In the genomic region with DNA sequence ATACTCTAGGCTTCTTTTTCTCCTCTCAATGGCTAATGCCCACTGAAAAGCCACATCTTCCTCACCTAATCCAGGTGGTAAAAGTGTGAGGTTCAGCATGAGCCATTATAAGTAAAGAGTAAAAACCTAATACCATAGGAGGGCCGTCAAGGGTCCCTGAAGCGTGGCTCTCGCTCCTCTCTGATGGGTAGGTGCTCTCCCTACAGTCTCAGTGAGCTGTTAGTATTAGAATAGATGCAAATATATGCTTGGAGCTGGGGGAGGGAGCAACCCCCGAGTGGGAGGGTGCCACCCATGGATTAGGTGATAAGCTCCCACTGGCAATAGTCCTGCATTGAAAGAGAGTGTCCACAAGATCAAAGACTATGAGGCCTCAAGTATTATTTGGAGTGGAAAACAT, we compare ENCODE assay signal across 17 mouse cellular contexts.
A peak's percentile ranks its signal among the peaks of the same experiment; 100 is the strongest.
DNase-seq lines count a peak whose midpoint lies in the region; ATAC-seq lines count a peak whose summit lies in the region.
"Had no signal": no experiment of that assay in that cellular context is flagged by ENCODE, and none has a peak within 500 bp of the region (broad histone marks: within the 10 kb centered on the region; RNA-seq: fewer than 3 reads in every experiment).

No protein-coding gene starts in this region.

- no peaks in the 10 kb centered on the region for H3K9me3 ChIP-seq in heart, embryonic 13.5 days
- no peaks in the 10 kb centered on the region for H3K9me3 ChIP-seq in midbrain, embryonic 11.5 days (ENCODE audit: control insufficient read depth, low read length)
- no peaks in the 10 kb centered on the region for H3K9me3 ChIP-seq in midbrain, embryonic 16.5 days (replicated peaks; ENCODE audit: control insufficient read depth, low read length, poor library complexity, severe bottlenecking)
- H3K9me3 ChIP-seq in forebrain, embryonic 14.5 days (replicated peaks; ENCODE audit: control insufficient read depth, low read length), result no peaks in the 10 kb centered on the region
- H3K9me3 ChIP-seq in midbrain, embryonic 14.5 days (ENCODE audit: control insufficient read depth, low read length), result no peaks in the 10 kb centered on the region
- H3K9me3 ChIP-seq: intestine, embryonic 15.5 days had no signal

- no peak for DNase-seq in heart, adult 8-10 months (ENCODE audit: low spot score)
- no peak for DNase-seq in midbrain, embryonic 11.5 days (ENCODE audit: low spot score, missing footprints)
- DNase-seq in forebrain, embryonic 14.5 days (ENCODE audit: low spot score), result no peak
- DNase-seq in midbrain, embryonic 14.5 days, result no peak
- no peak for DNase-seq in cerebellum, postnatal 25 days
- DNase-seq in ovary, adult 18-20 months (ENCODE audit: low spot score), result no peak
- DNase-seq: adrenal gland, postnatal 25 days; cerebellum, postnatal 10 days; lung, postnatal 14 days; retina, postnatal 1 day; thymus, adult 18-20 months had no signal

- no peak overlapping the region for H3K4me3 ChIP-seq in heart, embryonic 13.5 days
- H3K4me3 ChIP-seq in midbrain, embryonic 11.5 days (ENCODE audit: low read depth, low read length), result no peak overlapping the region
- H3K4me3 ChIP-seq in midbrain, embryonic 16.5 days (ENCODE audit: low read depth, low read length), result no peak overlapping the region
- H3K4me3 ChIP-seq in forebrain, embryonic 14.5 days (ENCODE audit: low read depth, low read length), result no peak overlapping the region
- H3K4me3 ChIP-seq in midbrain, embryonic 14.5 days (replicated peaks; ENCODE audit: low read depth, low read length), result no peak overlapping the region
- H3K4me3 ChIP-seq: erythroblast, embryonic 14.5 days; intestine, embryonic 15.5 days; layer of hippocampus, adult 2 months had no signal

- no peak overlapping the region for H3K4me2 ChIP-seq in heart, embryonic 13.5 days
- no peak overlapping the region for H3K4me2 ChIP-seq in midbrain, embryonic 11.5 days
- no peak overlapping the region for H3K4me2 ChIP-seq in midbrain, embryonic 16.5 days (ENCODE audit: low read length)
- H3K4me2 ChIP-seq in forebrain, embryonic 14.5 days (ENCODE audit: low read length), result no peak overlapping the region
- H3K4me2 ChIP-seq in midbrain, embryonic 14.5 days (ENCODE audit: low read length), result no peak overlapping the region
- H3K4me2 ChIP-seq: intestine, embryonic 15.5 days; liver, embryonic 11.5 days had no signal

- no peak overlapping the region for H3K9ac ChIP-seq in heart, embryonic 13.5 days
- H3K9ac ChIP-seq in midbrain, embryonic 11.5 days (ENCODE audit: low read length), result no peak overlapping the region
- H3K9ac ChIP-seq in midbrain, embryonic 16.5 days (ENCODE audit: low read depth, low read length), result no peak overlapping the region
- no peak overlapping the region for H3K9ac ChIP-seq in forebrain, embryonic 14.5 days (ENCODE audit: low read length)
- H3K9ac ChIP-seq in midbrain, embryonic 14.5 days (replicated peaks; ENCODE audit: low read length), result no peak overlapping the region
- H3K9ac ChIP-seq: intestine, embryonic 15.5 days had no signal

- peaks cover 90% of the 10 kb centered on the region for H3K4me1 ChIP-seq in heart, embryonic 13.5 days
- H3K4me1 ChIP-seq in midbrain, embryonic 11.5 days (ENCODE audit: control insufficient read depth, insufficient read depth, low read length), result peaks cover 18% of the 10 kb centered on the region
- H3K4me1 ChIP-seq in midbrain, embryonic 16.5 days (ENCODE audit: control insufficient read depth, insufficient read depth, low read length), result peaks cover 23% of the 10 kb centered on the region
- peaks cover 19% of the 10 kb centered on the region for H3K4me1 ChIP-seq in forebrain, embryonic 14.5 days (ENCODE audit: control insufficient read depth, insufficient read depth, low read length)
- peaks cover 28% of the 10 kb centered on the region for H3K4me1 ChIP-seq in midbrain, embryonic 14.5 days (ENCODE audit: control insufficient read depth, insufficient read depth, low read length)

- no peak for ATAC-seq in heart, embryonic 13.5 days (ENCODE audit: extremely low read depth, insufficient number of reproducible peaks, low FRiP score, low TSS enrichment)
- ATAC-seq in midbrain, embryonic 11.5 days (ENCODE audit: low FRiP score), result no peak
- no peak for ATAC-seq in midbrain, embryonic 16.5 days
- no peak for ATAC-seq in forebrain, embryonic 14.5 days
- ATAC-seq in midbrain, embryonic 14.5 days (ENCODE audit: low FRiP score, low TSS enrichment), result no peak
- ATAC-seq: intestine, embryonic 15.5 days had no signal

- 68% methylated on average over 4 of the region's 4 CpGs for WGBS in heart, embryonic 13.5 days
- 78% methylated on average over 4 of the region's 4 CpGs for WGBS in midbrain, embryonic 11.5 days
- WGBS in midbrain, embryonic 16.5 days, result 60% methylated on average over 4 of the region's 4 CpGs
- WGBS in forebrain, embryonic 14.5 days, result 70% methylated on average over 4 of the region's 4 CpGs
- 59% methylated on average over 4 of the region's 4 CpGs for WGBS in midbrain, embryonic 14.5 days

- peaks cover 14% of the 10 kb centered on the region for H3K36me3 ChIP-seq in heart, embryonic 13.5 days
- H3K36me3 ChIP-seq in midbrain, embryonic 11.5 days (ENCODE audit: control insufficient read depth, insufficient read depth, low read length), result no peaks in the 10 kb centered on the region
- H3K36me3 ChIP-seq in midbrain, embryonic 16.5 days (ENCODE audit: control insufficient read depth, insufficient read depth, low read length), result no peaks in the 10 kb centered on the region
- no peaks in the 10 kb centered on the region for H3K36me3 ChIP-seq in forebrain, embryonic 14.5 days (ENCODE audit: control insufficient read depth, insufficient read depth, low read length)
- no peaks in the 10 kb centered on the region for H3K36me3 ChIP-seq in midbrain, embryonic 14.5 days (ENCODE audit: control insufficient read depth, insufficient read depth, low read length)
- H3K36me3 ChIP-seq: intestine, embryonic 15.5 days had no signal

- no peaks in the 10 kb centered on the region for H3K27me3 ChIP-seq in heart, embryonic 13.5 days (replicated peaks)
- no peaks in the 10 kb centered on the region for H3K27me3 ChIP-seq in midbrain, embryonic 11.5 days (ENCODE audit: control insufficient read depth, insufficient read depth, low read length)
- no peaks in the 10 kb centered on the region for H3K27me3 ChIP-seq in midbrain, embryonic 16.5 days (ENCODE audit: control insufficient read depth, insufficient read depth, low read depth, low read length)
- no peaks in the 10 kb centered on the region for H3K27me3 ChIP-seq in forebrain, embryonic 14.5 days (replicated peaks; ENCODE audit: control insufficient read depth, insufficient read depth, low read length)
- no peaks in the 10 kb centered on the region for H3K27me3 ChIP-seq in midbrain, embryonic 14.5 days (ENCODE audit: control insufficient read depth, insufficient read depth, low read length)
- H3K27me3 ChIP-seq: intestine, embryonic 15.5 days had no signal

- H3K27ac ChIP-seq in heart, embryonic 13.5 days (replicated peaks), result peak overlapping the region; percentile 62
- H3K27ac ChIP-seq in midbrain, embryonic 11.5 days (ENCODE audit: low read depth, low read length), result peak overlapping the region; percentile 54; the same call in 1 of the 2 replicates
- H3K27ac ChIP-seq in midbrain, embryonic 16.5 days (ENCODE audit: low read length), result no peak overlapping the region
- peak overlapping the region; percentile 46; the same call in 1 of the 2 replicates for H3K27ac ChIP-seq in forebrain, embryonic 14.5 days (ENCODE audit: low read depth, low read length)
- H3K27ac ChIP-seq in midbrain, embryonic 14.5 days (replicated peaks; ENCODE audit: low read depth, low read length), result peak overlapping the region; percentile 66; the same call in 1 of the 2 replicates
- H3K27ac ChIP-seq: intestine, embryonic 15.5 days; layer of hippocampus, adult 2 months had no signal
